Mouse (Mus musculus) stomach, postnatal 0 days (tissue): ENCODE data around the gene Lurap1.

Source experiments
- CTCF ChIP-seq: IDR thresholded peaks from 2 replicates; pipeline ENCODE4 v1.5.1; 2016; ENCODE audit warnings: antibody characterized with exemption, low read depth, mild to moderate bottlenecking, moderate library complexity
- EP300 ChIP-seq: optimal IDR thresholded peaks from 2 replicates; pipeline ENCODE3; 2016; ENCODE audit warnings: antibody characterized with exemption

GRCm38 (mm10) chr4:116167404-116167803 lies 16.3 kb upstream of the Lurap1 start, which contains the start of gene Tspan1:
- TF ChIP-seq EP300 (no peak), CTCF (peak; percentile 77)
